Mouse (Mus musculus): ENCODE data around the gene Paqr5. TPM values are rescaled to one million over a fixed set of nuclear protein-coding genes. Genes with fewer than 3 reads are reported as not detected.

The Paqr5 gene
- polyA plus RNA-seq, 1 experiment, result not detected

DNA sequence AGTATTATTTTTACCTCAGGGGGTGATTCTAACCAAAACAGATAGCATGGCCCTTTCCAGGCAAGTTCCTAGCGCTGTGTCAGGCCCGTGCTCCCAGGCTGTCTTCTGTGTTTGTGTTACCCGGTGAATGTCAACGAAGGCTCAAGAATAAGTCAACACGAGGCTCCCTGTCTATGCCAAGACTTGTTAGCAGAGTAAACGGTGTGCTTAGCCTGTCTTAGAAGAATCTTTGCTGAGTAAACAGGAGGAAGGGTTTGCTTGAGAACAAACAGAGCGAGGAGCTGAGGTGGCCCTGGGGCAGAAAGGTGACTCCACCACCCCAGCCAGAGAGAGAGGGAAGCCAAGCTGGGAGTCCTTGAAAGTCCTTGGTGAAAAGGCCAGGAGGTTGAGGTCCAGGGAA lies 122.5 kb downstream of the Paqr5 start:
- H3K27ac ChIP-seq (ENCODE audit: insufficient read depth, low read depth, low read length), result no peak overlapping the region
- TF ChIP-seq CTCF (IDR thresholded peaks at IDR 0.05; ENCODE audit: insufficient read depth, low read depth, low read length) (no peak), POLR2A (IDR thresholded peaks at IDR 0.05; ENCODE audit: insufficient read depth, low read depth, low read length) (no peak)
- H3K4me1 ChIP-seq (ENCODE audit: control insufficient read depth, insufficient read depth, low read length), result peaks cover 13% of the 10 kb centered on the region
- H3K4me3 ChIP-seq (ENCODE audit: insufficient read depth, low read depth, low read length), result no peak overlapping the region
- WGBS, result 71% methylated on average over 7 of the region's 7 CpGs

Other genes starting within 250 kb of the Paqr5 start
- 1,116 TPM in 1 of 2 replicates, not detected in the other for gene Rplp1, start 112.3 kb downstream of the Paqr5 start, polyA plus RNA-seq (2012; ENCODE audit: insufficient read depth, insufficient read length, low replicate concordance, missing spikeins)
- gene Kif23, start 80.1 kb downstream of the Paqr5 start, polyA plus RNA-seq (2012; ENCODE audit: insufficient read depth, insufficient read length, low replicate concordance, missing spikeins), result not detected in 2 replicates
- gene Glce, start 95.8 kb upstream of the Paqr5 start, polyA plus RNA-seq (2012; ENCODE audit: insufficient read depth, insufficient read length, low replicate concordance, missing spikeins), result not detected in 2 replicates

Measured in olfactory bulb, adult 2 months (tissue).